Mouse (Mus musculus) cerebellum, adult 2 months (tissue): ENCODE results near the gene Gabpa. TPM values are rescaled to one million over a fixed set of nuclear protein-coding genes. Genes with fewer than 3 reads are reported as not detected.
A peak's percentile ranks its signal among the peaks of the same experiment; 100 is the strongest.

Experiments
- DNase-seq, 2 experiments: peaks; one replicate each; pipeline ENCODE4 v3.0.0; 2021
- H3K27ac ChIP-seq: fragments of 200-500 bp; 2 replicates; pipeline ENCODE4 v1.5.1; 2012; ENCODE audit warnings: low read length, control low read depth, inconsistent platforms; ENCODE audit not compliant: insufficient read depth
- H3K27me3 ChIP-seq: fragments of 200-500 bp; 2 replicates; pipeline ENCODE4 v1.6.1; 2012; ENCODE audit warnings: inconsistent platforms, mild to moderate bottlenecking, low read length, moderate library complexity; ENCODE audit not compliant: control insufficient read depth, insufficient read depth
- H3K4me1 ChIP-seq: fragments of 200-500 bp; 2 replicates; pipeline ENCODE4 v1.6.1; 2011; ENCODE audit warnings: low read length; ENCODE audit not compliant: control insufficient read depth, insufficient read depth
- H3K4me3 ChIP-seq: fragments of 200-500 bp; replicated peaks from 2 replicates; pipeline ENCODE3; 2011; ENCODE audit warnings: mild to moderate bottlenecking, low read depth, low read length, control low read depth; ENCODE audit not compliant: insufficient read depth
- CTCF ChIP-seq: fragments of 200-500 bp; IDR thresholded peaks from 2 replicates; pipeline ENCODE4 v1.5.1; 2011; ENCODE audit warnings: low read depth, mild to moderate bottlenecking, control low read depth, low read length, moderate library complexity, borderline replicate concordance; ENCODE audit not compliant: insufficient read depth
- POLR2A ChIP-seq: fragments of 200-500 bp; IDR thresholded peaks from 2 replicates; pipeline ENCODE4 v1.6.1; 2011; ENCODE audit warnings: low read length, control low read depth, borderline replicate concordance; ENCODE audit not compliant: insufficient read depth
- WGBS: fragments of 180-500 bp; shearing (Covaris S2); methylation state at CpG from one replicate; pipeline ENCODE4 v1.1.7; 2018; 5-methylcytosine and 5-hydroxymethylcytosine counted together
- polyA plus RNA-seq: library from polyadenylated mRNA; depleted of rRNA; stranded (reverse); fragments of >200 nt; gene quantifications from 2 replicates; pipeline ENCODE4 v1.2.3, GENCODE M21; 2012; rRNA removed

Gene Gabpa
- polyA plus RNA-seq, 1 experiment, result 18.7 TPM

GRCm38 (mm10) chr16:84875012-84875717 is 40.4 kb downstream of the Gabpa start:
- DNase-seq, result peak; percentile 40 to 44
- Histone ChIP-seq H3K4me3 (peak overlapping the region; percentile 35), H3K4me1 (no peaks in the 10 kb centered on the region), H3K27me3 (no peaks in the 10 kb centered on the region; the same call in 1 of the 2 replicates), H3K27ac (no peak overlapping the region)
- WGBS, result 20% methylated on average over 24 of the region's 24 CpGs
- peak; percentile 29; the same call in 1 of the 2 replicates for TF ChIP-seq CTCF
- no peak for TF ChIP-seq POLR2A

GRCm38 (mm10) chr16:84875718-84876035 is 41.0 kb downstream of the Gabpa start:
- no peak for TF ChIP-seq POLR2A
- no peak for TF ChIP-seq CTCF
- WGBS, result 64% methylated on average over 7 of the region's 7 CpGs
- Histone ChIP-seq H3K27ac (no peak overlapping the region), H3K27me3 (no peaks in the 10 kb centered on the region; the same call in 1 of the 2 replicates), H3K4me1 (no peaks in the 10 kb centered on the region), H3K4me3 (no peak overlapping the region)
- no peak for DNase-seq

- TF ChIP-seq POLR2A (no peak), CTCF (no peak)
- no peak overlapping the region for H3K4me3 ChIP-seq
- no peaks in the 10 kb centered on the region for H3K4me1 ChIP-seq
- no peak overlapping the region for H3K27ac ChIP-seq
- peak in 1 of 2 experiments; percentile 11 for DNase-seq
- WGBS, result 29% methylated on average over 8 of the region's 8 CpGs
- H3K27me3 ChIP-seq, result no peaks in the 10 kb centered on the region
Observed at GRCm38 (mm10) chr16:84876082-84876481, 41.4 kb downstream of the Gabpa start.

- Histone ChIP-seq H3K27me3 (no peaks in the 10 kb centered on the region), H3K27ac (no peak overlapping the region), H3K4me1 (no peaks in the 10 kb centered on the region), H3K4me3 (no peak overlapping the region)
- 9% methylated on average over 5 of the region's 5 CpGs for WGBS
- TF ChIP-seq POLR2A (no peak), CTCF (peak; percentile 70)
- peak; percentile 70 to 79 for DNase-seq
Observed at GRCm38 (mm10) chr16:84879146-84879545, 44.4 kb downstream of the Gabpa start.

GRCm38 (mm10) chr16:84881168-84881567 is 46.4 kb downstream of the Gabpa start:
- Histone ChIP-seq H3K27me3 (no peaks in the 10 kb centered on the region), H3K4me3 (no peak overlapping the region), H3K27ac (no peak overlapping the region), H3K4me1 (no peaks in the 10 kb centered on the region)
- TF ChIP-seq CTCF, result no peak
- no peak for TF ChIP-seq POLR2A
- 92% methylated on average over 9 of the region's 9 CpGs for WGBS
- DNase-seq, result no peak

- Histone ChIP-seq H3K4me1 (no peaks in the 10 kb centered on the region), H3K4me3 (no peak overlapping the region), H3K27me3 (no peaks in the 10 kb centered on the region), H3K27ac (no peak overlapping the region)
- TF ChIP-seq CTCF, result no peak
- no peak for TF ChIP-seq POLR2A
- DNase-seq, result no peak
- 84% methylated on average over 8 of the region's 8 CpGs for WGBS
Observed at GRCm38 (mm10) chr16:84881754-84882321, 47.1 kb downstream of the Gabpa start.

- no peak overlapping the region for H3K4me3 ChIP-seq
- no peak for DNase-seq
- 86% methylated on average over 8 of the region's 8 CpGs for WGBS
- no peaks in the 10 kb centered on the region for H3K27me3 ChIP-seq
- no peaks in the 10 kb centered on the region for H3K4me1 ChIP-seq
- TF ChIP-seq CTCF, result no peak
- TF ChIP-seq POLR2A, result no peak
- no peak overlapping the region for H3K27ac ChIP-seq
Observed at GRCm38 (mm10) chr16:84884572-84884971, 49.8 kb downstream of the Gabpa start.

GRCm38 (mm10) chr16:84902995-84903394 is 68.3 kb downstream of the Gabpa start:
- Histone ChIP-seq H3K27me3 (no peaks in the 10 kb centered on the region), H3K4me3 (no peak overlapping the region), H3K4me1 (no peaks in the 10 kb centered on the region), H3K27ac (no peak overlapping the region)
- no peak for DNase-seq
- 93% methylated on average over 4 of the region's 4 CpGs for WGBS
- TF ChIP-seq CTCF, result no peak
- no peak for TF ChIP-seq POLR2A

- H3K4me1 ChIP-seq, result no peaks in the 10 kb centered on the region
- H3K27ac ChIP-seq, result no peak overlapping the region
- DNase-seq, result no peak
- WGBS, result 93% methylated on average over 8 of the region's 8 CpGs
- H3K4me3 ChIP-seq, result no peak overlapping the region
- TF ChIP-seq POLR2A (no peak), CTCF (no peak)
- H3K27me3 ChIP-seq, result no peaks in the 10 kb centered on the region
Observed at GRCm38 (mm10) chr16:84911477-84912165, 76.9 kb downstream of the Gabpa start.

Other genes starting within 250 kb of the Gabpa start
- 28.6 and 32.3 TPM in 2 replicates for gene Mrpl39, start 99.2 kb upstream of the Gabpa start, polyA plus RNA-seq
- 37.9 and 38.0 TPM in 2 replicates for gene Jam2, start 60.8 kb upstream of the Gabpa start, polyA plus RNA-seq
- gene Atp5j, start 700 bp downstream of the Gabpa start, polyA plus RNA-seq, result 446 and 451 TPM in 2 replicates